ENCODE assay signal across 7 mouse cellular contexts in genomic region chr19:57361939-57362307, GRCm38 (mm10). TPM values are rescaled to one million over a fixed set of nuclear protein-coding genes. Genes with fewer than 3 reads are reported as not detected.
DNase-seq lines count a peak whose midpoint lies in the region; ATAC-seq and TF ChIP-seq lines count a peak whose summit lies in the region.

No protein-coding gene starts in this region.

- peak overlapping the region; percentile 69 for H3K4me2 ChIP-seq in embryonic facial prominence, embryonic 13.5 days
- peak overlapping the region; percentile 60 for H3K4me2 ChIP-seq in intestine, postnatal 0 days (replicated peaks; ENCODE audit: low read depth)
- H3K4me2 ChIP-seq in neural tube, embryonic 15.5 days, result peak overlapping the region; percentile 66

- peak overlapping the region; percentile 91 for H3K4me3 ChIP-seq in lung, adult 2 months (replicated peaks; ENCODE audit: extremely low read depth, low read depth, low read length)
- H3K4me3 ChIP-seq in embryonic facial prominence, embryonic 13.5 days, result peak overlapping the region; percentile 98
- peak overlapping the region; percentile 98 for H3K4me3 ChIP-seq in intestine, postnatal 0 days (ENCODE audit: low read depth, low read length)
- H3K4me3 ChIP-seq in neural tube, embryonic 15.5 days (replicated peaks), result peak overlapping the region; percentile 96

- H3K27me3 ChIP-seq in embryonic facial prominence, embryonic 13.5 days, result no peaks in the 10 kb centered on the region
- no peaks in the 10 kb centered on the region for H3K27me3 ChIP-seq in intestine, postnatal 0 days (replicated peaks; ENCODE audit: control insufficient read depth, insufficient read depth, low read length)
- no peaks in the 10 kb centered on the region for H3K27me3 ChIP-seq in neural tube, embryonic 15.5 days (replicated peaks)

- WGBS in lung, adult 2 months, result 9% methylated on average over 3 of the region's 3 CpGs
- WGBS in embryonic facial prominence, embryonic 13.5 days, result 9% methylated on average over 3 of the region's 3 CpGs
- 17% methylated on average over 3 of the region's 3 CpGs for WGBS in intestine, postnatal 0 days
- WGBS in neural tube, embryonic 15.5 days, result 10% methylated on average over 3 of the region's 3 CpGs

- no peaks in the 10 kb centered on the region for H3K36me3 ChIP-seq in embryonic facial prominence, embryonic 13.5 days
- no peaks in the 10 kb centered on the region; the same call in 1 of the 2 replicates for H3K36me3 ChIP-seq in intestine, postnatal 0 days (ENCODE audit: control insufficient read depth, insufficient read depth)
- H3K36me3 ChIP-seq in neural tube, embryonic 15.5 days, result no peaks in the 10 kb centered on the region

- no peaks in the 10 kb centered on the region for H3K9me3 ChIP-seq in embryonic facial prominence, embryonic 13.5 days
- no peaks in the 10 kb centered on the region for H3K9me3 ChIP-seq in intestine, postnatal 0 days (ENCODE audit: control insufficient read depth)
- no peaks in the 10 kb centered on the region for H3K9me3 ChIP-seq in neural tube, embryonic 15.5 days (replicated peaks)

- TF ChIP-seq CTCF in lung, adult 2 months (IDR thresholded peaks at IDR 0.05; ENCODE audit: insufficient read depth, low read length), result no peak
- TF ChIP-seq CTCF in intestine, postnatal 0 days (IDR thresholded peaks at IDR 0.05; ENCODE audit: low read depth), result no peak

- TF ChIP-seq POLR2A in lung, adult 2 months (IDR thresholded peaks at IDR 0.05; ENCODE audit: borderline replicate concordance, extremely low read depth, low read depth, low read length), result no peak

- H3K4me1 ChIP-seq in lung, adult 2 months (ENCODE audit: control insufficient read depth, insufficient read depth, low read length), result peaks cover 39% of the 10 kb centered on the region
- peaks cover 62% of the 10 kb centered on the region for H3K4me1 ChIP-seq in embryonic facial prominence, embryonic 13.5 days
- peaks cover 28% of the 10 kb centered on the region for H3K4me1 ChIP-seq in intestine, postnatal 0 days (replicated peaks; ENCODE audit: control insufficient read depth, insufficient read depth, low read length)
- H3K4me1 ChIP-seq in neural tube, embryonic 15.5 days, result peaks cover 67% of the 10 kb centered on the region

- H3K27ac ChIP-seq in embryonic facial prominence, embryonic 13.5 days, result peak overlapping the region; percentile 96
- peak overlapping the region; percentile 99; the same call in 1 of the 2 replicates for H3K27ac ChIP-seq in intestine, postnatal 0 days (ENCODE audit: low read depth, low read length)
- H3K27ac ChIP-seq in neural tube, embryonic 15.5 days (replicated peaks), result peak overlapping the region; percentile 96

- peak overlapping the region; percentile 100 for H3K9ac ChIP-seq in embryonic facial prominence, embryonic 13.5 days
- H3K9ac ChIP-seq in intestine, postnatal 0 days (ENCODE audit: low read depth, low read length), result peak overlapping the region; percentile 99
- peak overlapping the region; percentile 100 for H3K9ac ChIP-seq in neural tube, embryonic 15.5 days (replicated peaks)

- ATAC-seq in embryonic facial prominence, embryonic 13.5 days (ENCODE audit: insufficient number of reproducible peaks, insufficient read depth, low FRiP score, low TSS enrichment, low read depth), result no peak
- no peak for ATAC-seq in intestine, postnatal 0 days
- ATAC-seq in neural tube, embryonic 15.5 days (ENCODE audit: low FRiP score), result no peak
- no peak for ATAC-seq in monocyte, adult 5-6 weeks (replicated peaks; ENCODE audit: insufficient number of reproducible peaks, low FRiP score, low TSS enrichment, poor library complexity, severe bottlenecking)

- DNase-seq in lung, adult 2 months, result no peak
- DNase-seq in lung, postnatal 25 days (ENCODE audit: low spot score), result no peak
- DNase-seq in frontal cortex, postnatal 14 days (ENCODE audit: low spot score in 2 of 2), result no peak

RNA-seq across cellular contexts. Expression of gene Fam160b1, which starts 1.4 kb away (rescaled TPM):
- polyA plus RNA-seq in lung, adult 2 months (2012; rRNA removed), result 12.7 and 17.5 TPM in 2 replicates
- polyA plus RNA-seq in embryonic facial prominence, embryonic 13.5 days (2015; fragmentation: Nextera tagmentation; extraction: Ambion mirVana), result 15.2 and 16.6 TPM in 2 replicates
- polyA plus RNA-seq in intestine, postnatal 0 days (2015; fragmentation: Nextera tagmentation; extraction: Ambion mirVana), result 13.9 and 14.9 TPM in 2 replicates
- 12.6 and 12.9 TPM in 2 replicates for polyA plus RNA-seq in neural tube, embryonic 15.5 days (2015; fragmentation: Nextera tagmentation; extraction: Ambion mirVana)
- 17.0 to 27.0 TPM (median 17.3 TPM) in 3 replicates for total RNA-seq in monocyte, adult 5-6 weeks (2017)

RNA-seq across cellular contexts. Expression of gene Ablim1, which starts 47.2 kb away (rescaled TPM):
- 53.6 and 71.3 TPM in 2 replicates for polyA plus RNA-seq in lung, adult 2 months (2012; rRNA removed)
- 33.3 and 36.0 TPM in 2 replicates for polyA plus RNA-seq in embryonic facial prominence, embryonic 13.5 days (2015; fragmentation: Nextera tagmentation; extraction: Ambion mirVana)
- 24.4 and 28.7 TPM in 2 replicates for polyA plus RNA-seq in intestine, postnatal 0 days (2015; fragmentation: Nextera tagmentation; extraction: Ambion mirVana)
- polyA plus RNA-seq in neural tube, embryonic 15.5 days (2015; fragmentation: Nextera tagmentation; extraction: Ambion mirVana), result 58.6 and 58.7 TPM in 2 replicates
- total RNA-seq in monocyte, adult 5-6 weeks (2017), result 62.1 to 195 TPM (median 62.9 TPM) in 3 replicates
